ENCODE assay signal across 11 mouse cellular contexts in the genomic region with DNA sequence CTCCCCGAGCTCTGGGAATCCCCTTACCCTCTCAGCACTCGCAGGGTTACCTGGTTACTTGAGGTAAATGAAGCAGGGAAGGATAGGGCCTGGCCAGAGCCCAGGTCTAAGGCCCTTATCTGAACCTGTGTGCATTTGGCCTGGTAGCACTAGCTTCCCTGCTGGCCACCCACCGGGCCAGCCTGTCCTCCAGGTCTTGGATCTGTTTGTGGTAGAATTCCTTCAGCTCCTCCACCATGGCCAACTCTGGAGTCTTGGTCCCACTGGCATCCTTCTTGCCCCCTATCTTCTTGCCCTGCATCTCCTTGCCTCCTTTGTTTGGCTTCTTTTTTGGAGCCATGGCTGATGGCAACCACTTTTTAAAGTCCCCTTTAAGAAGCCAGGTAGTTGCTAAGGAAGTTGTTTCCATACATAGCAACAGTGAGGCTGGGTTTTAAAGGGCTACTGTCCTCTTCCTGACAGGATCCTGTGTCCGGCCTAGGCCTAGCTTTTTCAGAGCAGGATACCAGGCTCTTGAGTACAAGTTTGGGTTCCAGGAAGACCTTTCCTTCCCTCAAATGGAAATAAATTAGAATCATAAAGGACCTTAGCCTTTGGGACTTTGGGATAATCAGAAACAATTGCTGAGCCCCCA. TPM values are rescaled to one million over a fixed set of nuclear protein-coding genes. Genes with fewer than 3 reads are reported as not detected.
A peak's percentile ranks its signal among the peaks of the same experiment; 100 is the strongest.
DNase-seq lines count a peak whose midpoint lies in the region; ATAC-seq lines count a peak whose summit lies in the region.
"Had no signal": no experiment of that assay in that cellular context is flagged by ENCODE, and none has a peak within 500 bp of the region (broad histone marks: within the 10 kb centered on the region; RNA-seq: fewer than 3 reads in every experiment).

TSS of gene Cfap157 (minus strand) at position 381 of the 634 bp plus-strand sequence.

- no peak within 1 kb of the TSS for H3K9ac ChIP-seq in midbrain, embryonic 11.5 days (ENCODE audit: low read length)
- H3K9ac ChIP-seq: lung, embryonic 15.5 days had no signal

- H3K9me3 ChIP-seq in midbrain, embryonic 11.5 days (ENCODE audit: control insufficient read depth, low read length), result no peaks in the 10 kb centered on the region
- H3K9me3 ChIP-seq in midbrain, embryonic 10.5 days (replicated peaks), result no peaks in the 10 kb centered on the region
- no peaks in the 10 kb centered on the region for H3K9me3 ChIP-seq in heart, embryonic 10.5 days
- H3K9me3 ChIP-seq: lung, embryonic 15.5 days had no signal

- no peak within 1 kb of the TSS for H3K27ac ChIP-seq in midbrain, embryonic 11.5 days (ENCODE audit: low read depth, low read length)
- no peak within 1 kb of the TSS for H3K27ac ChIP-seq in midbrain, embryonic 10.5 days (replicated peaks)
- H3K27ac ChIP-seq in heart, embryonic 10.5 days, result peak within 1 kb of the TSS; percentile 69
- H3K27ac ChIP-seq: lung, embryonic 15.5 days had no signal

- DNase-seq in midbrain, embryonic 11.5 days (ENCODE audit: low spot score, missing footprints), result peak; percentile 68
- DNase-seq in midbrain, embryonic 10.5 days (ENCODE audit: low spot score), result no peak
- DNase-seq in heart, embryonic 10.5 days (ENCODE audit: low spot score), result no peak
- DNase-seq in kidney, postnatal 14 days, result peak; percentile 55
- DNase-seq in retina, postnatal 1 day, result peak; percentile 19
- no peak for DNase-seq in right cerebral cortex, postnatal 25 days
- DNase-seq in cerebellum, adult 9-11 months, result no peak
- DNase-seq: cerebellum, postnatal 14 days had no signal

- H3K4me1 ChIP-seq in midbrain, embryonic 11.5 days (ENCODE audit: control insufficient read depth, insufficient read depth, low read length), result peaks cover 1% of the 10 kb centered on the region; the same call in 1 of the 2 replicates
- peaks cover 4% of the 10 kb centered on the region; the same call in 1 of the 2 replicates for H3K4me1 ChIP-seq in midbrain, embryonic 10.5 days
- H3K4me1 ChIP-seq in heart, embryonic 10.5 days, result peaks cover 16% of the 10 kb centered on the region

- no peaks in the 10 kb centered on the region for H3K36me3 ChIP-seq in midbrain, embryonic 11.5 days (ENCODE audit: control insufficient read depth, insufficient read depth, low read length)
- H3K36me3 ChIP-seq in midbrain, embryonic 10.5 days, result no peaks in the 10 kb centered on the region; the same call in 1 of the 2 replicates
- H3K36me3 ChIP-seq in heart, embryonic 10.5 days, result no peaks in the 10 kb centered on the region
- H3K36me3 ChIP-seq: lung, embryonic 15.5 days had no signal

- WGBS in midbrain, embryonic 11.5 days, result 75% methylated on average over 4 of the region's 4 CpGs
- WGBS in midbrain, embryonic 10.5 days, result 77% methylated on average over 4 of the region's 4 CpGs
- WGBS in heart, embryonic 10.5 days, result 47% methylated on average over 4 of the region's 4 CpGs

- H3K27me3 ChIP-seq in midbrain, embryonic 11.5 days (ENCODE audit: control insufficient read depth, insufficient read depth, low read length), result no peaks in the 10 kb centered on the region
- H3K27me3 ChIP-seq in midbrain, embryonic 10.5 days (ENCODE audit: low read depth, poor library complexity, severe bottlenecking), result no peaks in the 10 kb centered on the region
- no peaks in the 10 kb centered on the region for H3K27me3 ChIP-seq in heart, embryonic 10.5 days (ENCODE audit: insufficient read depth, poor library complexity, severe bottlenecking)
- H3K27me3 ChIP-seq: lung, embryonic 15.5 days; Patski had no signal

- no peak within 1 kb of the TSS for H3K4me2 ChIP-seq in midbrain, embryonic 11.5 days
- H3K4me2 ChIP-seq: lung, embryonic 15.5 days had no signal

- no peak for ATAC-seq in midbrain, embryonic 11.5 days (ENCODE audit: low FRiP score)
- no peak for ATAC-seq in monocyte, adult 5-6 weeks (replicated peaks; ENCODE audit: insufficient number of reproducible peaks, low FRiP score, low TSS enrichment, poor library complexity, severe bottlenecking)
- ATAC-seq: Patski had no signal

- no peak within 1 kb of the TSS for H3K4me3 ChIP-seq in midbrain, embryonic 11.5 days (ENCODE audit: low read depth, low read length)
- no peak within 1 kb of the TSS for H3K4me3 ChIP-seq in midbrain, embryonic 10.5 days
- no peak within 1 kb of the TSS; the same call in 1 of the 2 replicates for H3K4me3 ChIP-seq in heart, embryonic 10.5 days
- H3K4me3 ChIP-seq: lung, embryonic 15.5 days had no signal

RNA-seq across cellular contexts. Expression of gene Cfap157, which starts in this region (rescaled TPM):
- polyA plus RNA-seq in midbrain, embryonic 11.5 days (2014; fragmentation: Nextera tagmentation; extraction: Ambion mirVana), result 0.08 and 0.28 TPM in 2 replicates
- polyA plus RNA-seq in midbrain, embryonic 10.5 days (2016; fragmentation: Nextera tagmentation; extraction: Ambion mirVana), result 0.90 and 1.2 TPM in 2 replicates
- 0.78 and 1.2 TPM in 2 replicates for polyA plus RNA-seq in heart, embryonic 10.5 days (2016; fragmentation: Nextera tagmentation; extraction: Ambion mirVana)
- total RNA-seq in monocyte, adult 5-6 weeks (2017), result not detected in 3 replicates

Comparison
In these comparisons a context has a peak if more than half of its experiments do, and no peak if none do; other contexts are left out.
1. Peak in DNase-seq in midbrain, embryonic 11.5 days; RNA of the gene not detected or under 1 TPM.
2. DNase-seq: peak in kidney, postnatal 14 days (single experiment) and retina, postnatal 1 day (single experiment); none in midbrain, embryonic 10.5 days (single experiment), heart, embryonic 10.5 days (single experiment), right cerebral cortex, postnatal 25 days (single experiment) and cerebellum, adult 9-11 months (single experiment).